Mouse (Mus musculus) small intestine, adult 2 months (tissue): ENCODE results near the gene Alox15.
"Not testable (repeated sequence)": the region's sequence is repeated elsewhere in the genome, so short reads cannot be mapped to it uniquely, and the experiment has no call there.

Source experiments
- CTCF ChIP-seq: fragments of 200-500 bp; IDR thresholded peaks from 2 replicates; pipeline ENCODE4 v1.5.1; 2012; ENCODE audit warnings: low read depth, mild to moderate bottlenecking, control low read depth, inconsistent platforms, low read length, moderate library complexity, mixed read lengths; ENCODE audit not compliant: insufficient replicate concordance, insufficient read length; ENCODE audit errors: extremely low read depth
- POLR2A ChIP-seq: fragments of 200-500 bp; IDR thresholded peaks from 2 replicates; pipeline ENCODE4 v1.6.1; 2012; ENCODE audit warnings: low read depth, mild to moderate bottlenecking, control low read depth, inconsistent platforms, low read length, moderate library complexity

DNA sequence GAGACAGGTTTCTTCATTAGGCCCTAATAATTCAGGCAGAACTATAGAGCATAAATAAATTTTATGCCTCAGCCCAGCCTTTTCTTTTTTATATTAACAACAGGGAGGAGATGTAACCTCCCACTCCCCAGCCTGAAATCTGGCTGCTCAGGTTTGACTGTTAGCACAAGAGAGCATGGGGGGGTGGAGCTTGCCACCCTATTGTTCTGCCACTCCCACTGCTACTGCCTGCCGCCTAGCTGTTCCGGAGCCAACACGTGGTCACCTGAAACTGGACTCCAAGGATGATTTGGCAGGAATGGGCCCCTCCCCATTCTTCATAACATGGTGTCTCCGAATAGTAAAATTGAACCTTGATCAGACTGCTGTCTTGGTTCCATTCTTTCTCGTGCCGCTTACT is 15.9 kb upstream of the Alox15 start:
- TF ChIP-seq CTCF, POLR2A: not testable (repeated sequence)
